Mouse (Mus musculus) liver, adult 2 months (tissue): Measurements from ENCODE around the gene Prpf3.

ENCODE experiments used
- CTCF ChIP-seq: fragments of 200-500 bp; IDR thresholded peaks from 2 replicates; pipeline ENCODE4 v1.5.1; 2011; ENCODE audit warnings: low read depth, low read length, control low read depth
- POLR2A ChIP-seq: fragments of 200-500 bp; IDR thresholded peaks from 2 replicates; pipeline ENCODE4 v1.6.1; 2011; ENCODE audit warnings: low read length, control low read depth; ENCODE audit not compliant: insufficient read depth; ENCODE audit errors: extremely low read depth

GRCm38 (mm10) chr3:95818571-95819288, 37.0 kb downstream of the Prpf3 start, which contains the start of gene Rprd2:
- no peak for TF ChIP-seq CTCF
- 0 out of 2 replicates have a peak, but pooled peaks have one; percentile 15 for TF ChIP-seq POLR2A
